Mouse (Mus musculus): ENCODE results near the gene Gm12166. TPM values are rescaled to one million over a fixed set of nuclear protein-coding genes. Genes with fewer than 3 reads are reported as not detected.

Gene Gm12166
- under 1 TPM; 0.48 to 0.50 TPM for total RNA-seq (2021)
- long read RNA-seq, experiment 1, partial matches to known transcripts = 0 of 1 reads
- long read RNA-seq, experiment 1, other reads (novel, unspliced or antisense) = 0 of 1 reads
- long read RNA-seq, experiment 2, partial matches to known transcripts = 0 of 1 reads
- long read RNA-seq, experiment 2, other reads (novel, unspliced or antisense) = 0 of 1 reads

- peak; percentile 62 for DNase-seq (ENCODE audit: low spot score)
Measured at GRCm38 (mm10) chr11:46052105-46052659, at the start of gene Gm12166. Gm12166 (minus strand) TSS chr11:46052321.

GRCm38 (mm10) chr11:46097062-46097461 is 44.9 kb upstream of the Gm12166 start:
- DNase-seq (ENCODE audit: low spot score) = no peak

GRCm38 (mm10) chr11:46096265-46096649 is 44.1 kb upstream of the Gm12166 start:
- no peak for DNase-seq (ENCODE audit: low spot score)

GRCm38 (mm10) chr11:46095477-46096264 is 43.5 kb upstream of the Gm12166 start:
- DNase-seq (ENCODE audit: low spot score) = peak; percentile 68

GRCm38 (mm10) chr11:46092121-46092520 is 40.0 kb upstream of the Gm12166 start:
- DNase-seq (ENCODE audit: low spot score) = no peak

GRCm38 (mm10) chr11:46090951-46091667 is 39.0 kb upstream of the Gm12166 start:
- no peak for DNase-seq (ENCODE audit: low spot score)

- no peak for DNase-seq (ENCODE audit: low spot score)
Measured at GRCm38 (mm10) chr11:46090036-46090725, 38.1 kb upstream of the Gm12166 start.

- DNase-seq (ENCODE audit: low spot score) = no peak
Measured at GRCm38 (mm10) chr11:46089081-46089713, 37.1 kb upstream of the Gm12166 start.

- no peak for DNase-seq (ENCODE audit: low spot score)
Measured at GRCm38 (mm10) chr11:46086446-46086845, 34.3 kb upstream of the Gm12166 start.

- DNase-seq (ENCODE audit: low spot score) = peak; percentile 47
Measured at GRCm38 (mm10) chr11:46085398-46086163, 33.5 kb upstream of the Gm12166 start.

- DNase-seq (ENCODE audit: low spot score) = peak; percentile 51
Measured at GRCm38 (mm10) chr11:46084568-46084967, 32.4 kb upstream of the Gm12166 start.

GRCm38 (mm10) chr11:46083835-46084444 is 31.8 kb upstream of the Gm12166 start:
- DNase-seq (ENCODE audit: low spot score) = no peak

- DNase-seq (ENCODE audit: low spot score) = no peak
Measured at GRCm38 (mm10) chr11:46083405-46083804, 31.3 kb upstream of the Gm12166 start.

- DNase-seq (ENCODE audit: low spot score) = no peak
Measured at GRCm38 (mm10) chr11:46081075-46081474, 29.0 kb upstream of the Gm12166 start.

- no peak for DNase-seq (ENCODE audit: low spot score)
Measured at GRCm38 (mm10) chr11:46077732-46078375, 25.7 kb upstream of the Gm12166 start.

GRCm38 (mm10) chr11:46077304-46077703 is 25.2 kb upstream of the Gm12166 start:
- no peak for DNase-seq (ENCODE audit: low spot score)

GRCm38 (mm10) chr11:46076442-46077158 is 24.5 kb upstream of the Gm12166 start:
- no peak for DNase-seq (ENCODE audit: low spot score)

- no peak for DNase-seq (ENCODE audit: low spot score)
Measured at GRCm38 (mm10) chr11:46075507-46075906, 23.4 kb upstream of the Gm12166 start.

Measured in gastrocnemius, adult 18-20 months (tissue).